Mouse (Mus musculus) limb, embryonic 14.5 days (tissue): Measurements from ENCODE around the gene Znrf1. TPM values are rescaled to one million over a fixed set of nuclear protein-coding genes. Genes with fewer than 3 reads are reported as not detected.
A peak's percentile ranks its signal among the peaks of the same experiment; 100 is the strongest.
"Not testable (repeated sequence)": the region's sequence is repeated elsewhere in the genome, so short reads cannot be mapped to it uniquely, and the experiment has no call there.

Experiments
- ATAC-seq: fragments of 200-750 bp; cut with Nextera tagmentation; 2 replicates; pipeline ENCODE4 v1.8.0; 2017; ENCODE audit warnings: low read depth, moderate number of reproducible peaks, moderate TSS enrichment; ENCODE audit not compliant: low FRiP score
- DNase-seq: peaks from one replicate; pipeline ENCODE4 v3.0.0-alpha.2; 2015; ENCODE audit warnings: low spot score
- H3K27ac ChIP-seq: fragments of 300-500 bp; sonication (generic); replicated peaks from 2 replicates; pipeline ENCODE4 v1.5.1; 2014; ENCODE audit warnings: low read depth, mild to moderate bottlenecking, low read length, moderate library complexity, mixed read lengths
- H3K27me3 ChIP-seq: fragments of 300-500 bp; sonication (generic); 2 replicates; pipeline ENCODE4 v1.6.1; 2014; ENCODE audit warnings: low read length, mixed read lengths; ENCODE audit not compliant: control insufficient read depth, insufficient read depth
- H3K36me3 ChIP-seq: fragments of 300-500 bp; sonication (generic); 2 replicates; pipeline ENCODE4 v1.6.1; 2014; ENCODE audit warnings: mild to moderate bottlenecking, low read length, moderate library complexity, mixed read lengths; ENCODE audit not compliant: control insufficient read depth, insufficient read depth
- H3K4me1 ChIP-seq: fragments of 300-500 bp; sonication (generic); 2 replicates; pipeline ENCODE4 v1.6.1; 2014; ENCODE audit warnings: antibody characterized with exemption, low read length, mixed read lengths; ENCODE audit not compliant: control insufficient read depth, insufficient read depth
- H3K4me2 ChIP-seq: fragments of 300-500 bp; sonication (generic); replicated peaks from 2 replicates; pipeline ENCODE4 v1.6.1; 2014; ENCODE audit warnings: low read depth, mild to moderate bottlenecking, low read length, moderate library complexity; ENCODE audit not compliant: severe bottlenecking
- H3K4me3 ChIP-seq: fragments of 300-500 bp; sonication (generic); replicated peaks from 2 replicates; pipeline ENCODE4 v1.5.1; 2014; ENCODE audit warnings: low read length
- H3K9ac ChIP-seq: fragments of 300-500 bp; sonication (generic); 2 replicates; pipeline ENCODE4 v1.6.1; 2014; ENCODE audit warnings: mild to moderate bottlenecking, low read depth, low read length, moderate library complexity; ENCODE audit not compliant: severe bottlenecking
- H3K9me3 ChIP-seq: fragments of 300-500 bp; sonication (generic); 2 replicates; pipeline ENCODE4 v1.6.1; 2016; ENCODE audit warnings: low read length; ENCODE audit not compliant: control insufficient read depth
- POLR2A ChIP-seq: fragments of 200-500 bp; IDR thresholded peaks from 2 replicates; pipeline ENCODE4 v1.8.0; 2012; ENCODE audit warnings: inconsistent platforms, mild to moderate bottlenecking, moderate library complexity, borderline replicate concordance; ENCODE audit not compliant: insufficient read depth, insufficient read length; ENCODE audit errors: extremely low read depth
- WGBS: fragments of 180-500 bp; shearing (Covaris S2); extraction: QIAGEN DNeasy Blood & Tissue Kit; methylation state at CpG from one replicate; pipeline ENCODE4 v1.1.7; 2014; 5-methylcytosine and 5-hydroxymethylcytosine counted together
- polyA plus RNA-seq, 2 experiments: library from polyadenylated mRNA; depleted of rRNA in 1 of 2; stranded (reverse) in 1 of 2; unstranded in 1 of 2; fragments of >200 nt; fragmentation: Nextera tagmentation in 1 of 2; extraction: Ambion mirVana in 1 of 2; gene quantifications; 2 replicates each; pipeline versions ENCODE4 v1.2.1 to v1.2.3; 2012 to 2014

The Znrf1 gene
- polyA plus RNA-seq, 2 experiments: 42.4 to 133 TPM

- no peak overlapping the region for H3K9ac ChIP-seq
- no peaks in the 10 kb centered on the region for H3K9me3 ChIP-seq
- H3K27me3 ChIP-seq: no peaks in the 10 kb centered on the region
- ATAC-seq (no peak), DNase-seq (no peak)
- TF ChIP-seq POLR2A: no peak
- H3K36me3 ChIP-seq: no peaks in the 10 kb centered on the region
- no peak overlapping the region for H3K4me2 ChIP-seq
- H3K27ac ChIP-seq: no peak overlapping the region
- no peak overlapping the region for H3K4me3 ChIP-seq
- H3K4me1 ChIP-seq: peaks cover 6% of the 10 kb centered on the region
Measured at GRCm38 (mm10) chr8:111638086-111638485, 102.2 kb downstream of the Znrf1 start.

- WGBS: 97% methylated on average over 2 of the region's 2 CpGs
- H3K4me1 ChIP-seq: peaks cover 9% of the 10 kb centered on the region
- no peak overlapping the region for H3K9ac ChIP-seq
- H3K27ac ChIP-seq: no peak overlapping the region
- no peaks in the 10 kb centered on the region for H3K9me3 ChIP-seq
- H3K36me3 ChIP-seq: no peaks in the 10 kb centered on the region
- ATAC-seq: no peak
- H3K4me3 ChIP-seq: no peak overlapping the region
- H3K4me2 ChIP-seq: no peak overlapping the region
- DNase-seq: no peak
- no peaks in the 10 kb centered on the region for H3K27me3 ChIP-seq
- no peak for TF ChIP-seq POLR2A
Measured at GRCm38 (mm10) chr8:111641064-111641463, 105.2 kb downstream of the Znrf1 start.

- ATAC-seq (no peak), DNase-seq (no peak)
- H3K27me3 ChIP-seq: no peaks in the 10 kb centered on the region
- H3K9ac ChIP-seq: no peak overlapping the region
- H3K4me2 ChIP-seq: peak overlapping the region; percentile 58
- no peak for TF ChIP-seq POLR2A
- 55% methylated on average over 5 of the region's 5 CpGs for WGBS
- H3K27ac ChIP-seq: peak overlapping the region; percentile 94
- H3K4me3 ChIP-seq: peak overlapping the region; percentile 94
- no peaks in the 10 kb centered on the region for H3K36me3 ChIP-seq
- H3K9me3 ChIP-seq: no peaks in the 10 kb centered on the region
- peaks cover 9% of the 10 kb centered on the region for H3K4me1 ChIP-seq
Measured at GRCm38 (mm10) chr8:111642496-111642895, 106.6 kb downstream of the Znrf1 start.

- H3K27me3 ChIP-seq: no peaks in the 10 kb centered on the region
- peak overlapping the region; percentile 58 for H3K4me2 ChIP-seq
- DNase-seq (no peak), ATAC-seq (peak; percentile 7; the same call in 1 of the 2 replicates)
- H3K4me3 ChIP-seq: peak overlapping the region; percentile 94
- H3K4me1 ChIP-seq: peaks cover 9% of the 10 kb centered on the region
- peak overlapping the region; percentile 94 for H3K9ac ChIP-seq
- no peaks in the 10 kb centered on the region for H3K36me3 ChIP-seq
- H3K9me3 ChIP-seq: no peaks in the 10 kb centered on the region
- WGBS: 7% methylated on average over 5 of the region's 5 CpGs
- no peak for TF ChIP-seq POLR2A
- H3K27ac ChIP-seq: peak overlapping the region; percentile 94
Measured at GRCm38 (mm10) chr8:111642939-111643263, 107.0 kb downstream of the Znrf1 start.

GRCm38 (mm10) chr8:111643264-111644141 is 107.6 kb downstream of the Znrf1 start, which contains the start of gene Zfp1:
Gene Zfp1 (plus strand): TSS chr8:111643401.
- peak; percentile 84; the same call in 1 of the 2 replicates for TF ChIP-seq POLR2A
- Histone ChIP-seq H3K4me3 (peak within 1 kb of the TSS; percentile 94), H3K36me3 (no peaks in the 10 kb centered on the region), H3K9ac (peak within 1 kb of the TSS; percentile 94), H3K27me3 (no peaks in the 10 kb centered on the region), H3K9me3 (no peaks in the 10 kb centered on the region), H3K4me2 (peak within 1 kb of the TSS; percentile 58), H3K27ac (peak within 1 kb of the TSS; percentile 94), H3K4me1 (peaks cover 9% of the 10 kb centered on the region)
- ATAC-seq (peak; percentile 97), DNase-seq (peak; percentile 97)
- under 1% methylated on average over 57 of the region's 75 CpGs for WGBS

GRCm38 (mm10) chr8:111644286-111645051 is 108.6 kb downstream of the Znrf1 start:
- H3K27me3 ChIP-seq, H3K9me3 ChIP-seq, ATAC-seq, H3K27ac ChIP-seq, H3K36me3 ChIP-seq, H3K4me1 ChIP-seq, DNase-seq: not testable (repeated sequence)
- Histone ChIP-seq H3K4me2 (peak overlapping the region; percentile 58), H3K9ac (0 out of 2 replicates have a peak overlapping the region, but pooled peaks have one; percentile 94), H3K4me3 (peak overlapping the region; percentile 94)
- 66% methylated on average over 12 of the region's 12 CpGs for WGBS
